Mouse (Mus musculus) T-cell, adult 2 months (primary cell): ENCODE data around the gene Wscd1.
"Not testable (repeated sequence)": the region's sequence is repeated elsewhere in the genome, so short reads cannot be mapped to it uniquely, and the experiment has no call there.

Experiments used
- DNase-seq: peaks from one replicate; pipeline ENCODE4 v3.0.0; 2022; ENCODE audit warnings: low spot score

Gene Wscd1

DNA sequence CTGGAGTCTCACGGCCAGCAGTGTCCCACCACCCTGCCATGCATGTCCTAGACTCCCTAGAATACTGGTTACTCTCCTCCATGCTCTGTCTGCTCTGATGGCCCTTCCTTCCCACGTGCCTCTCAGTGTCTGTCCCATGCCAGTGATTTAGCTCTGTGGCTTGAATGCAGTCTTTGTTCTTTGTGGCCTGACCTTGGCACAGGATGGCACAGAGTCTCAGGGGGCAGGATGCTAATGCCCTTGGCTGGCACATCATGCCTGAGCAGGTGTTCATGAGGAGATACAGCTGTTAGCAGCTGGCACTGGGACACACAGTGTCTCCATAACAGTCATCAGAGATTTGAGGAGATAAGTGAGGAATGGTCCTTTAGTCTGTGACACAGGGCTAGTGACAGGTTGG lies 20.8 kb downstream of the Wscd1 start:
- no peak for DNase-seq

DNA sequence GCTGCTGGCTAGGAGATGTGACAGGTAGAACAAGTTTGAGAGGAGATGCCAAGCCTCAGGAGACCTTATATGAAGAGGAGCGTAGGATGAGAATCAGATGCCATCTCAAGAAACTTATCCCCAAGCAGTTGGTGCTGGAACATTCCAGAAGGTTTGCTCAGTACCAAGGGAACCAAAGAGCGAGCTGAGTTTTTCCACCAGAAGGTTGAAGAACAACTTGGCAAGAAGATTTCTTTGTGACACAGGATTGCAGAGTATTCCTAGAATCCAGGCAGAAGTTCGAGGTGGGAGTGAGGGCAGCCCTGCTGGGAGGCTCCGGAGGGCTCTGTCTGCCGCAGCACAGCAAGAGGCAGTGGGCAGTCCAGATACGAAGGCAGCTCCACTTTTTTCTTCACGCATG lies 21.4 kb downstream of the Wscd1 start:
- DNase-seq = no peak

DNA sequence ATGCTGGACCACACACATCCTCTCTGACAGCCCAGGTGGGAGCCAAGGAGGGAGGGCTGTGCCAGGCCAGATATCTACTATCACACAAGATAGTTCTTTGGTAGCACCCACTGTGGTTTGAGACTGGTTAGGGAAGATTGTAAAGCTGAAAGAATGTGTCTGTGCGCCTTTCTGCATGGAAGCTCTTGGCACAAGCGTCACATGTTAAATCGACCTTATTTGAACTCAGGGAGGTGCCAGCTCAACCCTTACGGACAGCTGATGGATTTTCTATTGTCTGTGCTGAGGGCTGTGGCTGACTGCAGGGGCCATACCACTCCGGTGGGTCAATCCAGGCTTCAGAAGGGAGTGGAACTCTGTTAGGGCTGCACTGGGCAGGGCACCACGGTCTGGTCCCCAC lies 22.3 kb downstream of the Wscd1 start:
- no peak for DNase-seq

DNA sequence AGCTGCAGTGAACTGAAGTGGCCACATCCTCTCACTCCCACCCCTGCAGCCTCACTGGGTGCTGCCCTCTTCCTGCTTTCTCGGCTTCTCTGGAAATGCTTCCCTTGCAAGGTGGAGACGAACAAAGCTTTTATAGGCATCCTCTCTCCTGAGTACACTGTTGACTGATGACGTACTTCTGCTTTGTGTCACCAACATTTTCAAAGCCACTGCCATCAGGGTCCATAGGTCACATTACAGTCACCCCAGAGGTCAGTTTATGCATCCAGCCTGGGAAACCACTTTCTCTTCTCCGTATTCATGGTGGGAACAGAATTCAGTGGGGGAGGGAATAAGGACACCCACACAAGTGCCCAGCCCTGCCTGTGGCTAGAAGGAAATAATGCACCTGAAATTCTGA lies 23.1 kb downstream of the Wscd1 start:
- DNase-seq = peak; percentile 8

DNA sequence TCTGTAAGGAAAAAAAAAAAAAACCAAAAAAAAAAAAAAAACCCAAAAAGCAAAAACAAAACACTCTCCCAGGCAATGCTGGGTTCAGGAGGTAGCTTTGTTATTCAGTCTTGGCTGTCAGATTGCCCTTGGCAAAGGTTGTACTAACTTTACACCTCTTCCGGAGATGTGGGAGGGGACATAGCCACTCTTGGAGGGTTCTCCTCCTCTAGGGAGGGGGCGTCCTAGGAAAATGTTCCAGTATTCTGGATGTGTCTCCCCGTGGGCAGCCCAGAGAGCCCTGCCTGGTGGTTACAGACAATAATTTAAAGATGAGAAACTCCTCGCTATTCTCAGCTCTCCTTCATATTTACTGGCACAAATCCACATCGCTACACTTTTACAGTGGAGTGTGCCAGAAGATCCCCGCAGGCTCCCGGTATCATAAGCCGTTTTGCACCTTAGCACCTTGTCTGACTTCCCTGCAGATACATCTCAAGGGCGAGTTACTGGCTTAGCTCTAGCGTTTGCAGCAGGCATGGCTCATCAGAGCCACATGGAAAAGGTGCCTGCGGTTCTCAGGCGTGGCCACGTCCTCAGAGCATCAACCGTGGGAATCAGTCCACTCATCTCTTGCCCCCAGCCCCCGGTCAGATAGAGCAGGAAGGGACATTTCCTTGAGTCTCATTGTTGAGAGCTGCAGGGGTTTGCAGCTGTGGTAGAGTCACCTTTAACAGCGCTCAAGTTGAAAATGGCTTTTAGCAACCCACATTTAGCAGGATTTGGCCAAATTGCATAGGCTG lies 24.5 kb downstream of the Wscd1 start:
- no peak for DNase-seq

DNA sequence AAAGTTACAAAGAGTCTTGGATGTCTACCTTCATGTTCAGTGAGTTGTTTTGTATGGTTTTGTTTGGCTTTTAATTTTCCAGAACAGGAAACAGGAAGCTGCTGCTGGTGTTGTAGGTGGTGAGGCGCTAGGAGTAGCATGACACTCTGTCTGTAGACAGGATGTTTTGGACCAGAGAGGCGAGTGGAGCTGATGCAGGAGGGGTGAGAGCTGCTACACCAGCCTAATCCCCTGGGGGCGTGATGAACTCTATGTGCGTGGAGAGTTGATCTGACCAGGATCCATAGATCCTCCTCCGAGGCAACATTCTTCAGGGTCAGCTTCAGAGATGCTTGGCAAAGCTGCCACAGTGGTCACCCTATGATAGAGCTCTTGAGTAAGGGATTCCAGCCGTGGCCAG lies 25.3 kb downstream of the Wscd1 start:
- DNase-seq = peak; percentile 67

DNA sequence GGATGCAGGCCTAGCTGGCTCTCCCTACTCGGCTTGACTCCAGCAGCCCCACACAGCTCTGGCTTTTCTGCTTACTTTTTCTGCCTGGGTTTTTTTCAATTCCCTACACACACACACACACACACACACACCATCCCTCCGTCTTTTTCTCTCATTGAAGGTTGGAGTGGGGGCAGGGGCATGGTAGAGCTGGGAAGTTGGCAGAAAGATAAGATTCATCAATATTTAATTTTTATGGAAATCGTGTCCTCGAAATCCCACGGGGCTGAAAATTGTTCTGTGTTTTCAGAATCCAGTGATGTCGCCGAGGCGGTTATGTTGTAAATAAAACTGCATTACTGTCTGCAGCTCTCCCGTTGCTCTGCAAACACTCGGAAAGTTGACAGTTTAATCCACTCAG lies 29.9 kb downstream of the Wscd1 start:
- no peak for DNase-seq

DNA sequence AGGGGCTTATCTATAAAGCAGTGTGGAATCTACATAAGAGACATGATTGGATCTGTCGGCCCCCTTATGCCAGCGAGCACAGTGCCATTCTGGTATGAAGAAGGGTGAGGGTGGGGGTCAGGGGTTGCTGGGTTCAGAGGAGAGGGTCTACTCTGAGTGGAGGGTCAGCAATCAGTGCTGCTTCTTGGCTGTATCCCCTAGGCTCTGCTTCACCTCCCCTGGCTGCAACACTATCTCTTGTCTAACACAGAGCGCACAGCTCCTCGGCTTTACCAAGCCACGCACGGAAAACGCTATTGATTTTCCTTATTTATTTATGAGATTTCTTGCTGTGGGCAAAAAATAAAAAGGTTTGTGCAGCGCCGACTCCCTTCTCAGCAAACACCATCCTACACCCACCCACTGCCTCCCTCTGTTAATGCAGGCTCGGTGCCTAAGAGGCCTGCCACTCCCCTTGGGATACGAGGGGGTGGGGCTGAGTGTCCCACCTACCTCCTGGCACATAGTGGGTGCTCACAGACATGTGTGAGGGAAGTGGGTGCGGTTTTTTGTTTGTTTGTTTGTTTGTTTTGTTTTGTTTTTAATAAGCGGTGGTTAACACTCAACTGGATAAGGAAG lies 32.1 kb downstream of the Wscd1 start:
- no peak for DNase-seq

DNA sequence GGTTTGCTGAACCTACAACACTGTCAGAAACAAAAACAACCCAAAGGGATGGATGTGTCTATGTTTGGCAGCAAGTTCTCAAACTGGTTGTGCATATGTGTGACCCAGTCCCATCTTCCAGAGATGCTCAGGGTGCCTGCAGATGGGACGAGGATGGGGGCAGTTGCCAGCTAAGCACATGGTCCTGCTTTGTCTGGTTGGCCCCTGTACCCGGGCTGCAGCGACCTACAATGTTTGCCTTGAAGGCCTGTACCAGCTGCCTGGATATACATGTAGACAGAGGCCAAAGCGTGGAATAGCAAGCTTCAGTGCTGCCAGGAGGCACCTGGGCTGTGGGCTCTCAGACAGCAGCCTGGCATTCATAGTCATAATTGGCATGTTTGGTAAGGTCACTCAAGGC lies 35.8 kb downstream of the Wscd1 start:
- DNase-seq = no peak

DNA sequence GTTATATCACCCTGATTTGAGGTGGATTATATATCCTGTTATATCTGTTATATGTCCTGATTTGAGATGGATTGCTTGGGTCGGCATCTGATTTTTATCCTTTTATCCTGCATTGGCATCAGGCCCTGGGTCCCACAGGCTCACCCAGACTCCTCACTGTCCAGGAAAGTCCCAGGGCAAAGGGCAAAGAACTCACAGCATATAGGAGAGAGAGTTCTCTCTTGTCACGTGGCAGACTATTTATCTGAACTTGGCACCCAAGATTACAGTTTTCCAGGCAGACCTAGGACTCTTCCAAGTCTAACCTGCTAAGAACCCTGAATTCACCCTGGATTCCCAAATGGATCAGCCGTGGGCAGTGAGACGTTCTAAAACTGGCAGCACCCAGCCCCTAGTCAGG lies 38.5 kb downstream of the Wscd1 start:
- DNase-seq = no peak

DNA sequence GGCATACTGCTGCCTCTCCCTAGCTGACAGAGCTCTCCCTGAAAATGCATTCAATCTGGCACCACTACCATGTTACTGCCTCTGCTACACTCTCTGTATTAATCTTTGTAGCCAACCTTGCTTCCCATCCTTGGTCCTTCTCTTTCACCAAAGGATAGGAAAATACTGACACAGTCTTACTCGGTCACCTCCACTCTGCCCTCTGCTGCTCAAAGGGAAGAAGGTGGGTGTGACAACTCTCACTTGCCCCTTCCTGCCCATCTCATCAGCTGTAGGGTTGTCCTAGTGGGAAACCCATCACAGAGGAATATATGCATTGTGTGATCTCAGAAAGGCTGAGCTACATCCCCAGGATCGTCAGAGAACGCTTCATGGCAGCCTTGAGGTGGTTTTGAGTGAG lies 40.5 kb downstream of the Wscd1 start:
- no peak for DNase-seq

DNA sequence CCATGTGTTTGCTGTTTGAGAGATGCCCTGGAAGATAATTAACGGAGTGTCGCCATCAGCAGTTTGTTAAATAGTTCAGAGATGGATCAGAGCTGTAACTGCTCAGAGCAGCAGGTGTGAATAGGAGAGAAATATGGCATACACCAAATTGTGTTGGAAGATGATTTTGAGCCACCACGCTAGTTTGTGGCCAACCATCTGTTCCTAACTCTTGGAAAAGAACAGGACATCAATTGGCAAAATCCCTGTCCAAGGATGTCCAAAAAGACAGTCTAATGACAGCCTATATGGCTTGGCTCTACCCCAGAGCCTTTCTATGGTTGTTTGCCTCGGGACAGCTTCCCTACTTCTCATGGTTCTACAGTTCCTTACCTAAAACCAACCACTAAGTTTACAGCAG lies 49.5 kb downstream of the Wscd1 start:
- no peak for DNase-seq

DNA sequence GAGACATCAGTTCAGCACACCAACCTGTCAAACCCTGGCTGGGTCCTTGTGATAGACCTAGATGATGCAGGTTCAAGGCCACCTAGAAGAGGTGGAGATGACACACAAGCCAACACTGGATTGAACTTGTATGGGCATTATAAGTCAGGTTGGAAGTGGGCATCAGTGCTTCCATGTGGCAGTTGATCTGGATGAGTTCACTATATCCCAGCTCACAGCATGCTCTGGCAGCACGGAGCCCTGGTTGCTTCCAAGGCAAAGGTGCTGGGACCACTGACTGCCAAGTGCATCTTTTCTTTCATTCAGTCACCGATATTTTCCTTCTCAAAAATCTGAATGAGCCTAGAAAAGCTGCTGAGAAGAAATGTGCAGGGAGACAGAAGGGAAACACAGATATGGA lies 58.8 kb downstream of the Wscd1 start:
- DNase-seq = no peak

DNA sequence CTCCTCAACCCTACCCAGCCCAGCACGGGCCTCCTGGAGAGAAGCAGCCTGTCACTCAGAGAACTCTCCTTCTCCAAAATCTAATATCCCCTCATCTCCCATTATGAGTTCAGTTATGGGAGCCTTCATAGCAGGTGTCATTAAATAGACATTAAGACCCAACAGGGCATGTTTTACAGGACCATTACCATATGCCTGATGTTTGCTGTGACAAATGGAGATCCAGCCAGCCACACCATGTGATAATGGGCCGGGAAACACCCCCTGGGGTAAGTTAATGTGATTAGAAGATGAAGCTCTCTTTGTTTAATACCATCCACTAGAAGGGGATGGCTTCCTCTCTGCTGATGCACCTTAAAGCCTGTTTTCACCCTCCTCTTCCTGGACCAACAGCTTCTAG lies 62.1 kb downstream of the Wscd1 start:
- DNase-seq = no peak

DNA sequence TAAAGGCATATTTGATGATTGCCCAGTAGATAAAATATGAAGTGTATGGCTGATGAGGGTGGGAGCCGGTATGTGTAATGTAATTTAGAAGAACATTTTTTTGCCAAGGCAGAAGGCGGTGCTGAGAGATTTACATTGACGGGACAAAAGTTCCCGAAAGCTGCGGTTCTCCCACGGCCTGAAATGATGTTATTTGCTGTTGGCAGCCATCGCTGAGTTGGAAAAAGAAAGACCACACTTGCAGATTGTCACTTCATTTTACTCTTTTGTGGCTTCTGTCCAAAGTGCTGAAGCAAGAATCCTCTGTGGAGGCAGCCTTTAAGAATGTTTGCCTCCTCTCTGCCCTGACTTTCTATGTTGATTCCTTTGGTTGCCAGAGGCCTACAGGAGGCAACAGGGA lies 63.2 kb downstream of the Wscd1 start:
- no peak for DNase-seq

DNA sequence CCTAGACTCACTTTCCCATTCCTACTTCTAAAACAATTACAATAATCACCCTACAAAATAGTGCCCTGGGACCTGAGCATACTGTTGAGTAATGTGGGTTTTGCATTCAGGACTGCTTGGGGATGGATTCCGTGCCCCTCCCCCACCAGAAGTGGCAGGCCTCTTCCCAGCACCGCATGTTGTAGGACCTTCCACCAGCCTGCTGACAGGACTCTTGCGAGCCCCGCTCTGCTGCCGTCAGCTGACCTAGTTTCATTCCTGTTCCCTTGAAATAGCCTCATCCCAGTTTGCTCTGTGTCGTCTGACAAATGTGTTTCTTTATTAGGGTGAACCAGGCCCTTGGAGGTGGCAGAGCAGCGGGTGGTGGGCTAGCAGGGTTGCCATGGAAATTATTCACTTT lies 64.8 kb downstream of the Wscd1 start:
- DNase-seq = no peak

DNA sequence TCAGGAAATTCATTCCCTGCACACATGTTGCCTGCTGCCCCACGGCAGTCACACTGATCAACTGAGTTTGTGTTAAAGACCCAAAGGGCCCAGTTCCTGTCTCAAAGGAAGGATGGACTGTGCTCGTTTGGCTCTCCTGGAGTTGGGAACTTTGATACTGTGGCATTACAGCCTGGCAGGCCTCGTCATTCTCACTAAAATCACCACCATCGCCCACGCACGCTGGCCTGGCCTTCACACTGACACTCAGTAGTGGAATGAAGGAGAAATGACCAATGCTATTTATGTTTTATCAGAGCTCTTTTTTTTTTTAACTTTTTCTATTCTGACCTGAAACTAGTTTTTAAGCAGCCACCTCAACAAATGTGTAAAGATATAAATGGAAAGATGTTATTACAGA lies 65.6 kb downstream of the Wscd1 start:
- DNase-seq = no peak

DNA sequence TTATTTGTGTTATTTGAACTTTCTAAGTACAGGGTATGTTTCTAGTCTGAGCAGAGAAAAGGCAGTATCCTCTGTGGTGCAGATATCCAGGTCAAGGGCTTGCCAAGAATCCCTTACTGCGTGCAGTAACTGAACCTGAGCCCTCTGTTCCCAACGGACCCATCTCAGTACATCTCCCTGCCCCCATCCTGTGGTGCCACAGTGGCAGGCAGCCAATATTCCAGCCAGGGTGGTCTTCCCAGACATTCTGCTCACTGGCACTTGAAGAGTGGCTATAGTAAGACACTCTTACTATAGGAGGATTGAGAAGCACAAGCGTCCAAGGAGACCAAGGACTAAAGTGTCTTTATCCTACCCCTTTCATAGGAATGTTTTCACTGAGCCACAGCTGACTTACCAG lies 67.2 kb downstream of the Wscd1 start:
- DNase-seq = no peak

DNA sequence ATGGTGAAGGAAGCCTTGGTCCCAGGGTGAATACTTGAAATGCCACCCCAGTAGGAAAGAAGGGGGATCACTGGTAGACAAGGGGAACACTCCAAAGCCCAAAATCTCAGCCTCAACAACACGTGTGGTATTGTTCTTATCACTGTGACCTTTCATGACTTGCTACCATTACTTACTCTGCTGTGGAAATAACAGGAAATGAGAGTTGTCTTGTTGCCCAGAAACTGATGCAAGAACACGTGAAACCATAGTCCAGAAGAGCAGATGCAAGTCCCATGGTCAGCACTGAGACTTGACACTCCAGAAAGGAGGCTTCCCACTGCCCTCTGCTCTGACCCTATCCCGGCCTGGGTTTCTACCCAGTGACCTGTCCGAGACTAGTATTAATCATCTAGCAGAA lies 67.6 kb downstream of the Wscd1 start:
- DNase-seq = no peak

DNA sequence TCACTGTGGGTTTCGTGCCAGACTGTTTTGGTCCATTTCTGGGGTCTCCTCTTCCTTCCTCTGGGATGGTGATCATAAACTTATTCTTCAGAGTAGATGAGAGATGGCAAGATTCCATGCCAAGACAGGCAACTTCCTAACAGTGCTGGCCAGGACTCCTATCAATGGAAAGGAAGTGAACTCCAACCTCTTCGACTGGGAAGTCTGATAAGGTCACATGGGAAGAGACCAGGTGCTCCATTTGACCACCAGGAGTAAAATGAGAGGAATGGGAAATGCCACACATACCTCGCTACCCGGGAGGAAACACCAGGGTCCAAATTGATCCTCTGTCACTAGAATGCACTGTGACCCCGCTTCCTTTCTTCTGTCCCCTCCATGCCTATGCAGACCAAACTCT lies 68.4 kb downstream of the Wscd1 start:
- no peak for DNase-seq

DNA sequence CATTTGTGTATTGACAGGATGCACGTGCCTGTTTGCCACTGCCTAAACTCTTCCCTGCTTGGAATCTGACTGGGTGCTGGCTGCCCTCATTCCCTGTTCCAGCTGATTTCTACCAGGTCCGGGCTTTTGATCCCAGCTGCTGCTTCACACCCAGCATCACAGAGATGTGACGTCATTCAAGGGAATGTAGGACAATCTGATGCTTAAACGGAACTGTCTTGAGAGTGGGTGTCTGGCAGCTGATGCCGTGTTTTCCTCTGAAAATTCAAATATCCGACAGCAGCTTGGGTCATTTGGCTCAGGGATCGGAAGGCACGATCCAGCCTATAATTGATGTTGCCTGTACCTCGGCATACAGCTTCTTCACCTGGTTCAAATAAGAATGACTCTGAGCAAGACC lies 70.2 kb downstream of the Wscd1 start:
- DNase-seq = no peak

DNA sequence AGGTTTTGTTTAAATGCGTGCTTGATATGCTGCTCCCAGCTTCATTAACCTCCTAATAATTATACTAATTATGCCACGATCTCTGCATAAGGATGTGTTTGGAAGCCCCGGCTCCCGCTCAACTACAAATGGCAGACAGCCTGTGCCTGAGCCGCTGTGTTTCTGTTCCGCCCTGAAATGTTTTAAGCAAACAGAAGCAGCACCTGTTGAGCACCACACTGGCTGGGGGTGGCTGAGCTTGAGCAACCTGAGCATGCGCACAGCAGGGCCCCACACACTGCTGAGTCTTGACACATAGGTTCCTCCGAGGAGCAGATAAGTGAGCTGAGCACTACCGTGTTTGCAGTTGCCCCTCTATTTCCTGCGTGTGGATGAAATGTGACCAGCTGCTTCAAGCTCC lies 71.1 kb downstream of the Wscd1 start:
- no peak for DNase-seq

DNA sequence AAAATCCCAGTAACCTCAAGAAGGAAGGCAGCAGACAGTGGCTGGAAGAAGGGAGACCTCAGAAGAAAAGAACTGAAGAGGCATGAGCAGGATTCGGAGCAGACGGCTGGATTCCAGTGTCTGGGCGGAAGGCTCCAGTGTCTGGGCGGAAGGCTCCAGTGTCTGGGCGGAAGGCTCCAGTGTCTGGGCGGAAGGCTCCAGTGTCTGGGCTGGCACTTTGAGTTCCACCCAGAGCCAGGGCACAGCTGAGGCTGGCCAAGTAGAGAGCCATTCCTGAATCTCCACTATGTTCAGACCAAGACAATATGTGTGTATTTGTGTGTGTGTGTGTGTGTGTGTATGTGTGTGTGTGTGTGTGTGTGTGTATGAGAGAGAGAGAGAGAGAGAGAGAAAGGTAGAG lies 71.8 kb downstream of the Wscd1 start:
- DNase-seq = not testable (repeated sequence)

DNA sequence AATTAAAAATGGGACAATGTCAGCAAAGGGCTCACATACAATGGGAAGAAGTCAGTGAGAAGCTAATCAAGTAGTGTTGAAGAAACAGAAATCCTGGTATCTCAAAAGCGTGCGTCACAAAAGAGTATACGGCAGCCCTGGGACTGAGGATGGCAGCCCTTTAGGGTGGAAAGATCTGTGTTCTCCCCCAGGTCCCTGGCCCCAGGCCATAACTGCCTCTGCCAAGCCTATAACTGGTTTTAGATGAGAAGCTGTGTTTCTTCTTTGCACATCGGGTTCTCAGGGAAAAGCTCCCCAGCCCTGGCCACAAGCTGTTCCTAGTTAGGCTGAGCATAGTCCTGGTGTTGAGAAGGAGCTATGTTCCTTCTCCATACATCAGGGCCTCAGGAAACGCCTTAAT lies 72.3 kb downstream of the Wscd1 start:
- DNase-seq = no peak
